Comparison of ENCODE assay signal across 13 mouse cellular contexts in the genomic region with DNA sequence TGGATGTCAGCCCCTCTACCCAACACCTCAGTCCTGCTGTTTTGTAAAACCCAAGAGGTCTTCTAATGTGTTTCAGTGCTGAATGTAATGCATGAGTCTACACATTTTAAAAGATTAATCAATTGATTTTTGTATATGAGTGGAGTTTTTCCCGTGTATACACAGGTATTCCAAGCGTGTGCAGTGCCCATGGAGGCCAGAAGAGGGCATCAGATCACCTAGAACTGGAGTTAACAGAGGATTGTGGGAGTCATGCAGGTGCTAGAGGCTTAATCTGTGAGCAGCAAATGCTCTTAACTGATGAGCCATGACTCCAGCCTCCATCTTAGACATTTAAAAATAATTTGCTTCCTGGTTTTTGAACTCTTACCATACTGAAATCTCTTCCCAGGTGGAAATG.
A peak's percentile ranks its signal among the peaks of the same experiment; 100 is the strongest.
DNase-seq lines count a peak whose midpoint lies in the region; ATAC-seq and TF ChIP-seq lines count a peak whose summit lies in the region.
"Had no signal": no experiment of that assay in that cellular context is flagged by ENCODE, and none has a peak within 500 bp of the region (broad histone marks: within the 10 kb centered on the region; RNA-seq: fewer than 3 reads in every experiment).

No protein-coding gene starts in this region.

- no peak overlapping the region for H3K4me2 ChIP-seq in hindbrain, embryonic 16.5 days (ENCODE audit: low read length)
- no peak overlapping the region for H3K4me2 ChIP-seq in midbrain, embryonic 14.5 days (ENCODE audit: low read length)
- H3K4me2 ChIP-seq in midbrain, embryonic 16.5 days (ENCODE audit: low read length): no peak overlapping the region
- H3K4me2 ChIP-seq in midbrain, postnatal 0 days (ENCODE audit: low read depth, low read length, poor library complexity, severe bottlenecking): no peak overlapping the region
- H3K4me2 ChIP-seq: forebrain, embryonic 13.5 days; hindbrain, embryonic 14.5 days had no signal

- H3K27me3 ChIP-seq in hindbrain, embryonic 10.5 days (ENCODE audit: insufficient read depth, poor library complexity, severe bottlenecking): no peaks in the 10 kb centered on the region
- no peaks in the 10 kb centered on the region for H3K27me3 ChIP-seq in hindbrain, embryonic 16.5 days (replicated peaks; ENCODE audit: control insufficient read depth, insufficient read depth, low read length)
- H3K27me3 ChIP-seq in midbrain, embryonic 14.5 days (ENCODE audit: control insufficient read depth, insufficient read depth, low read length): no peaks in the 10 kb centered on the region
- no peaks in the 10 kb centered on the region for H3K27me3 ChIP-seq in midbrain, embryonic 16.5 days (ENCODE audit: control insufficient read depth, insufficient read depth, low read depth, low read length)
- no peaks in the 10 kb centered on the region for H3K27me3 ChIP-seq in midbrain, postnatal 0 days (ENCODE audit: insufficient read depth, low read length)
- H3K27me3 ChIP-seq: forebrain, embryonic 13.5 days; megakaryocyte, embryonic 14.5 days had no signal

- intact Hi-C loops in heart, postnatal 25 days (cut with DNase I): no loop called here

- no peak for ATAC-seq in hindbrain, embryonic 16.5 days
- ATAC-seq in midbrain, embryonic 14.5 days (ENCODE audit: low FRiP score, low TSS enrichment): no peak
- no peak for ATAC-seq in midbrain, embryonic 16.5 days
- no peak for ATAC-seq in midbrain, postnatal 0 days (ENCODE audit: low FRiP score)
- ATAC-seq: forebrain, embryonic 13.5 days had no signal

- WGBS in hindbrain, embryonic 10.5 days: 26% methylated on average over 2 of the region's 2 CpGs
- WGBS in hindbrain, embryonic 16.5 days: 14% methylated on average over 2 of the region's 2 CpGs
- WGBS in midbrain, embryonic 14.5 days: 26% methylated on average over 2 of the region's 2 CpGs
- 22% methylated on average over 2 of the region's 2 CpGs for WGBS in midbrain, embryonic 16.5 days
- 26% methylated on average over 2 of the region's 2 CpGs for WGBS in midbrain, postnatal 0 days

- peak; percentile 19 for DNase-seq in hindbrain, embryonic 10.5 days (ENCODE audit: low spot score)
- peak; percentile 28 for DNase-seq in midbrain, embryonic 14.5 days
- peak; percentile 3 to 32 for DNase-seq in adrenal gland, postnatal 36 days
- DNase-seq in midbrain, postnatal 0 days (ENCODE audit: low spot score): peak; percentile 2
- DNase-seq in frontal cortex, postnatal 36 days (ENCODE audit: low spot score in 2 of 2): no peak
- no peak for DNase-seq in heart, postnatal 25 days (ENCODE audit: low spot score)
- DNase-seq: cerebellum, adult 2 months; thymus, adult 18-20 months had no signal

- no peak overlapping the region for H3K27ac ChIP-seq in hindbrain, embryonic 10.5 days
- no peak overlapping the region for H3K27ac ChIP-seq in hindbrain, embryonic 16.5 days (ENCODE audit: low read depth, low read length)
- no peak overlapping the region for H3K27ac ChIP-seq in midbrain, embryonic 14.5 days (replicated peaks; ENCODE audit: low read depth, low read length)
- no peak overlapping the region for H3K27ac ChIP-seq in midbrain, embryonic 16.5 days (ENCODE audit: low read length)
- no peak overlapping the region for H3K27ac ChIP-seq in midbrain, postnatal 0 days (ENCODE audit: low read depth, low read length)
- H3K27ac ChIP-seq: forebrain, embryonic 13.5 days; hindbrain, embryonic 14.5 days had no signal

- H3K4me3 ChIP-seq in hindbrain, embryonic 10.5 days: no peak overlapping the region
- no peak overlapping the region for H3K4me3 ChIP-seq in hindbrain, embryonic 16.5 days (ENCODE audit: low read length)
- no peak overlapping the region for H3K4me3 ChIP-seq in midbrain, embryonic 14.5 days (replicated peaks; ENCODE audit: low read depth, low read length)
- no peak overlapping the region for H3K4me3 ChIP-seq in midbrain, embryonic 16.5 days (ENCODE audit: low read depth, low read length)
- no peak overlapping the region for H3K4me3 ChIP-seq in midbrain, postnatal 0 days (ENCODE audit: low read depth, low read length)
- H3K4me3 ChIP-seq: forebrain, embryonic 13.5 days; megakaryocyte, embryonic 14.5 days had no signal

- H3K4me1 ChIP-seq in hindbrain, embryonic 10.5 days (replicated peaks): no peaks in the 10 kb centered on the region
- H3K4me1 ChIP-seq in hindbrain, embryonic 16.5 days (ENCODE audit: control insufficient read depth, insufficient read depth, low read depth, low read length): no peaks in the 10 kb centered on the region
- no peaks in the 10 kb centered on the region for H3K4me1 ChIP-seq in midbrain, embryonic 14.5 days (ENCODE audit: control insufficient read depth, insufficient read depth, low read length)
- H3K4me1 ChIP-seq in midbrain, embryonic 16.5 days (ENCODE audit: control insufficient read depth, insufficient read depth, low read length): no peaks in the 10 kb centered on the region
- no peaks in the 10 kb centered on the region for H3K4me1 ChIP-seq in midbrain, postnatal 0 days (ENCODE audit: insufficient read depth, low read length)
- H3K4me1 ChIP-seq: forebrain, embryonic 13.5 days; megakaryocyte, embryonic 14.5 days had no signal

- TF ChIP-seq CTCF in midbrain, postnatal 0 days (IDR thresholded peaks at IDR 0.05): peak; percentile 61

- H3K36me3 ChIP-seq in hindbrain, embryonic 10.5 days: no peaks in the 10 kb centered on the region
- no peaks in the 10 kb centered on the region for H3K36me3 ChIP-seq in hindbrain, embryonic 16.5 days (ENCODE audit: control insufficient read depth, insufficient read depth, low read length)
- H3K36me3 ChIP-seq in midbrain, embryonic 14.5 days (ENCODE audit: control insufficient read depth, insufficient read depth, low read length): no peaks in the 10 kb centered on the region
- no peaks in the 10 kb centered on the region for H3K36me3 ChIP-seq in midbrain, embryonic 16.5 days (ENCODE audit: control insufficient read depth, insufficient read depth, low read length)
- no peaks in the 10 kb centered on the region for H3K36me3 ChIP-seq in midbrain, postnatal 0 days (ENCODE audit: insufficient read depth, low read length)

- H3K9me3 ChIP-seq in hindbrain, embryonic 10.5 days: no peaks in the 10 kb centered on the region
- H3K9me3 ChIP-seq in hindbrain, embryonic 16.5 days (ENCODE audit: control insufficient read depth, low read length): no peaks in the 10 kb centered on the region
- H3K9me3 ChIP-seq in midbrain, embryonic 14.5 days (ENCODE audit: control insufficient read depth, low read length): no peaks in the 10 kb centered on the region
- no peaks in the 10 kb centered on the region for H3K9me3 ChIP-seq in midbrain, embryonic 16.5 days (replicated peaks; ENCODE audit: control insufficient read depth, low read length, poor library complexity, severe bottlenecking)
- no peaks in the 10 kb centered on the region for H3K9me3 ChIP-seq in midbrain, postnatal 0 days (ENCODE audit: low read length)

- no peak overlapping the region for H3K9ac ChIP-seq in hindbrain, embryonic 16.5 days (ENCODE audit: low read depth, low read length)
- H3K9ac ChIP-seq in midbrain, embryonic 14.5 days (replicated peaks; ENCODE audit: low read length): no peak overlapping the region
- no peak overlapping the region for H3K9ac ChIP-seq in midbrain, embryonic 16.5 days (ENCODE audit: low read depth, low read length)
- H3K9ac ChIP-seq in midbrain, postnatal 0 days (replicated peaks; ENCODE audit: low read length, poor library complexity, severe bottlenecking): no peak overlapping the region
- H3K9ac ChIP-seq: forebrain, embryonic 13.5 days; hindbrain, embryonic 14.5 days had no signal

Comparison
In these comparisons a context has a peak if more than half of its experiments do, and no peak if none do; other contexts are left out.
1. DNase-seq: peak in hindbrain, embryonic 10.5 days (single experiment), midbrain, embryonic 14.5 days (single experiment), adrenal gland, postnatal 36 days (2 of 2) and midbrain, postnatal 0 days (single experiment); none in frontal cortex, postnatal 36 days (0 of 2) and heart, postnatal 25 days (single experiment).